Comparison of ENCODE assay signal across 8 mouse cellular contexts in genomic region chr2:120153586-120154360, GRCm38 (mm10). TPM values are rescaled to one million over a fixed set of nuclear protein-coding genes. Genes with fewer than 3 reads are reported as not detected.
A peak's percentile ranks its signal among the peaks of the same experiment; 100 is the strongest.
DNase-seq lines count a peak whose midpoint lies in the region; ATAC-seq and TF ChIP-seq lines count a peak whose summit lies in the region.

No protein-coding gene starts in this region.

- H3K9me3 ChIP-seq in MEL (replicated peaks; ENCODE audit: insufficient read depth, low read length): no peaks in the 10 kb centered on the region
- H3K9me3 ChIP-seq in forebrain, embryonic 12.5 days: no peaks in the 10 kb centered on the region
- H3K9me3 ChIP-seq in midbrain, embryonic 10.5 days (replicated peaks): no peaks in the 10 kb centered on the region

- 6% methylated on average over 38 of the region's 38 CpGs for WGBS in forebrain, embryonic 12.5 days
- WGBS in midbrain, embryonic 10.5 days: 5% methylated on average over 38 of the region's 38 CpGs

- H3K4me2 ChIP-seq in forebrain, embryonic 12.5 days: peak overlapping the region; percentile 99

- peaks cover 0 to 3% of the 10 kb centered on the region in 2 experiments; a peak in 3 of 4 replicates for H3K4me1 ChIP-seq in MEL (ENCODE audit: control insufficient read depth in 1 of 2, insufficient read depth in 2 of 2, low read length in 2 of 2)
- H3K4me1 ChIP-seq in forebrain, embryonic 12.5 days: peaks cover 7% of the 10 kb centered on the region
- peaks cover 13% of the 10 kb centered on the region for H3K4me1 ChIP-seq in midbrain, embryonic 10.5 days

- TF ChIP-seq RAD21 in MEL (IDR thresholded peaks at IDR 0.05; ENCODE audit: low read depth, low read length): no peak

- peak overlapping the region; percentile 85 to 99 for H3K4me3 ChIP-seq in MEL (ENCODE audit: control insufficient read depth in 1 of 2, insufficient read depth in 1 of 2, low read depth in 2 of 2, low read length in 2 of 2)
- H3K4me3 ChIP-seq in forebrain, embryonic 12.5 days (replicated peaks): peak overlapping the region; percentile 71
- peak overlapping the region; percentile 82 for H3K4me3 ChIP-seq in midbrain, embryonic 10.5 days

- TF ChIP-seq EP300 in MEL (IDR thresholded peaks at IDR 0.05; ENCODE audit: low read depth in 1 of 2, low read length in 2 of 2): 0 out of 4 replicates have a peak, but pooled peaks of 1 of the 2 experiments have one; percentile 3

- H3K27me3 ChIP-seq in MEL (ENCODE audit: control insufficient read depth in 1 of 2, insufficient read depth in 2 of 2, low read length in 2 of 2): no peaks in the 10 kb centered on the region
- peaks cover 19% of the 10 kb centered on the region for H3K27me3 ChIP-seq in forebrain, embryonic 12.5 days
- H3K27me3 ChIP-seq in midbrain, embryonic 10.5 days (ENCODE audit: low read depth, poor library complexity, severe bottlenecking): peaks cover 22% of the 10 kb centered on the region

- DNase-seq in kidney, adult 11 months: peak; percentile 21
- no peak for DNase-seq in kidney, adult 8-10 months
- peak; percentile 74 for DNase-seq in MEL (ENCODE audit: low read depth, low spot score)
- DNase-seq in kidney, postnatal 14 days: peak; percentile 31
- peak; percentile 19 for DNase-seq in midbrain, embryonic 10.5 days (ENCODE audit: low spot score)
- no peak for DNase-seq in layer of hippocampus, adult 8-10 months (ENCODE audit: low spot score in 2 of 2)
- DNase-seq in left cerebral cortex, adult 9 months (ENCODE audit: low spot score in 2 of 2): no peak

- H3K27ac ChIP-seq in MEL (ENCODE audit: control insufficient read depth, low read depth, low read length): peak overlapping the region; percentile 19; the same call in 1 of the 2 replicates
- H3K27ac ChIP-seq in forebrain, embryonic 12.5 days: no peak overlapping the region
- H3K27ac ChIP-seq in midbrain, embryonic 10.5 days (replicated peaks): peak overlapping the region; percentile 82

- peaks cover 0 to 10% of the 10 kb centered on the region in 2 experiments; a peak in 3 of 4 replicates for H3K36me3 ChIP-seq in MEL (ENCODE audit: control insufficient read depth in 1 of 2, insufficient read depth in 2 of 2, low read length in 2 of 2)
- no peaks in the 10 kb centered on the region for H3K36me3 ChIP-seq in forebrain, embryonic 12.5 days (replicated peaks)
- H3K36me3 ChIP-seq in midbrain, embryonic 10.5 days: no peaks in the 10 kb centered on the region

- TF ChIP-seq POLR2A in MEL (IDR thresholded peaks at IDR 0.05; ENCODE audit: control insufficient read depth in 1 of 2, insufficient read depth in 1 of 2, low read depth in 1 of 2, low read length in 2 of 2, poor library complexity in 1 of 2): no peak

- no peak; the same call in 1 of the 2 replicates for ATAC-seq in forebrain, embryonic 12.5 days (ENCODE audit: low FRiP score)

- H3K79me2 ChIP-seq in MEL (ENCODE audit: control insufficient read depth, insufficient read depth, low read length, poor library complexity): peaks cover 10% of the 10 kb centered on the region

- TF ChIP-seq CTCF in MEL (IDR thresholded peaks at IDR 0.05 in 2 of 3, conservative IDR thresholded peaks at IDR 0.05 in 1 of 3; ENCODE audit: control insufficient read depth in 1 of 3, insufficient read depth in 1 of 3, low read depth in 2 of 3, low read length in 3 of 3, poor library complexity in 1 of 3, severe bottlenecking in 1 of 3): no peak

- H3K9ac ChIP-seq in MEL (ENCODE audit: control insufficient read depth, low read depth, low read length, poor library complexity, severe bottlenecking): peak overlapping the region; percentile 81
- peak overlapping the region; percentile 61 for H3K9ac ChIP-seq in forebrain, embryonic 12.5 days

TF ChIP-seq in MEL, 35 proteins besides CTCF, POLR2A, EP300 and RAD21:
- TF ChIP-seq ZC3H11A (IDR thresholded peaks at IDR 0.05; ENCODE audit: low read depth, low read length): no peak
- TF ChIP-seq USF1 (IDR thresholded peaks at IDR 0.05; ENCODE audit: low read depth, low read length): no peak
- TF ChIP-seq MAFK (IDR thresholded peaks at IDR 0.05; ENCODE audit: borderline replicate concordance, low read depth, low read length): no peak
- no peak for TF ChIP-seq USF2 (IDR thresholded peaks at IDR 0.05; ENCODE audit: borderline replicate concordance in 1 of 2, insufficient read depth in 1 of 2, low read depth in 1 of 2, low read length in 2 of 2)
- TF ChIP-seq CHD1 (IDR thresholded peaks at IDR 0.05; ENCODE audit: low read depth, low read length): no peak
- TF ChIP-seq POLR2AphosphoS2 (IDR thresholded peaks at IDR 0.05; ENCODE audit: low read length): no peak
TF ChIP-seq in MEL: peak in this region for 0.

RNA-seq across cellular contexts. Expression of gene Ehd4, which starts 0.6 kb away (rescaled TPM):
- total RNA-seq in MEL (2012; rRNA removed): 14.1 and 15.8 TPM in 2 replicates
- 10 to 100 TPM in 1 of 2 experiments, not detected in 1; 35.5 TPM for polyA plus RNA-seq in MEL (2012; ENCODE audit: insufficient read depth in 1 of 2, insufficient read length in 2 of 2, low read depth in 1 of 2, low replicate concordance in 2 of 2, missing spikeins in 1 of 2)
- polyA plus RNA-seq in forebrain, embryonic 12.5 days (2016; fragmentation: Nextera tagmentation; extraction: Ambion mirVana): 9.9 and 14.4 TPM in 2 replicates
- polyA plus RNA-seq in midbrain, embryonic 10.5 days (2016; fragmentation: Nextera tagmentation; extraction: Ambion mirVana): 26.6 and 35.9 TPM in 2 replicates
- 10 to 100 TPM in 2 of 4 experiments, 1 to 10 TPM in 2; 7.9 to 19.0 (median 12.0) TPM for total RNA-seq in layer of hippocampus, adult 8-10 months (2022)

Comparison
In these comparisons a context has a peak if more than half of its experiments do, and no peak if none do; other contexts are left out.
1. DNase-seq: peak in kidney, adult 11 months (single experiment), MEL (single experiment), kidney, postnatal 14 days (single experiment) and midbrain, embryonic 10.5 days (single experiment); none in kidney, adult 8-10 months (0 of 2), layer of hippocampus, adult 8-10 months (0 of 2) and left cerebral cortex, adult 9 months (0 of 2).
2. Peak in every context shown above with its lines, with median percentiles within 50 percentile points of each other: H3K4me3 ChIP-seq.